Mouse (Mus musculus): ENCODE results near the gene Phykpl. TPM values are rescaled to one million over a fixed set of nuclear protein-coding genes. Genes with fewer than 3 reads are reported as not detected.
A peak's percentile ranks its signal among the peaks of the same experiment; 100 is the strongest.
"Not testable (repeated sequence)": the region's sequence is repeated elsewhere in the genome, so short reads cannot be mapped to it uniquely, and the experiment has no call there.

The Phykpl gene
- total RNA-seq, 2 experiments from 2014 or later = 9.8 to 10.2 TPM

DNA sequence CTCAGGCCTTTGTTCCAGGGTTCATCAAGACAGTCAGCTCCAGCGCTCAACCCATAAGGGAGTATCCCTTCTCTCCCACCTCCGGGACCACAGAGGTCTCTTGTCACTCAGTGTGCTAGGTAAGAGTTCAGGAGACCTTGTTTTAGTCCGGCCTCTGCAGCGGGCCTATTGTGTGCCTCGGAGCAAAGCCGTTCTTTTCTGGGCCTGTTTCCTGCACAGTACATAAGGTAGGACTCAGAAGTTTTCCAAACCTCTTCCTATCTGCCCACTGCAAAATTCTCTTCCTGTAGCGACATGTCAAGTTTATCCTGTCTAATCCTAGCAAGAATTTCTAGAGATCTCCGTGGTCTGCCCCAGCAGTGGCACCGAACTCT is 513 bp upstream of the Phykpl start:
- DNase-seq = peak in 1 of 2 experiments; percentile 40
- intact Hi-C loops (cut with DNase I) = loop anchor here (10.0 kb wide), 1 partner anchor 651 kb away; the partner anchor contains the start of gene Skp1a

GRCm38 (mm10) chr11:51585608-51586252 is 1.2 kb downstream of the Phykpl start:
- no peak for DNase-seq
- intact Hi-C loops (cut with DNase I) = loop anchor here (2.0 to 10.0 kb wide), 2 partner anchors 19 to 649 kb away; partner anchors contain the start of gene Skp1a

GRCm38 (mm10) chr11:51586411-51586810 is 1.9 kb downstream of the Phykpl start:
- intact Hi-C loops (cut with DNase I) = loop anchor here (2.0 to 10.0 kb wide), 2 partner anchors 18 to 648 kb away; partner anchors contain the start of gene Skp1a

DNA sequence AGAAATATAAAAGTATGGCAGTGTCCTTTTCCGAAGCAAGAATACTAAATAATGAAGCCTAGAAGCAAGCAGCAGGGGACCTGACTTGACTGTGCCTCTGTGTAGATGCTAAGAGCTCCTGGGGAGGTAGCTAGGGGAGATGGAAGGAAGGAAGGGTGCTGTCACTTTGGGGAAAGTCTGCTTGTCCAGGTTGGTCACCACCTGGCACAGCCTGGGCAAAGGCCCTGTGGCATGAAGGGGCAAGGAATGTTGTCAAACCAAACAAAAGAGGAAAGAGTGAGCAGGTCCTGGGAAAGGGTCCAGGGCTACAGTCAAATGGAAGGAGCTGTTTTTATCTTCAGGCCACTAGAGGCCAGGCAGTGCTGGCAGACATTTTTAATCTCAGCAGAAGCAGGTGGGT is 2.5 kb downstream of the Phykpl start:
- DNase-seq = no peak
- intact Hi-C loops (cut with DNase I) = loop anchor here (2.0 to 10.0 kb wide), 2 partner anchors 18 to 648 kb away; partner anchors contain the start of gene Skp1a

More at GRCm38 (mm10) chr11:51586411-51586810, 1.9 kb downstream of the Phykpl start:
- no peak for DNase-seq

- no peak for DNase-seq
- intact Hi-C loops (cut with DNase I) = loop anchor here (10.0 kb wide), 1 partner anchor 646 kb away; the partner anchor contains the start of gene Skp1a
These were observed 4.3 kb downstream of the Phykpl start for GRCm38 (mm10) chr11:51588833-51589232.

GRCm38 (mm10) chr11:51590002-51590401 is 5.4 kb downstream of the Phykpl start:
- intact Hi-C loops (cut with DNase I) = no loop called here
- DNase-seq = no peak

- no peak for DNase-seq
- intact Hi-C loops (cut with DNase I) = no loop called here
These were observed 6.6 kb downstream of the Phykpl start for GRCm38 (mm10) chr11:51591168-51591567.

DNA sequence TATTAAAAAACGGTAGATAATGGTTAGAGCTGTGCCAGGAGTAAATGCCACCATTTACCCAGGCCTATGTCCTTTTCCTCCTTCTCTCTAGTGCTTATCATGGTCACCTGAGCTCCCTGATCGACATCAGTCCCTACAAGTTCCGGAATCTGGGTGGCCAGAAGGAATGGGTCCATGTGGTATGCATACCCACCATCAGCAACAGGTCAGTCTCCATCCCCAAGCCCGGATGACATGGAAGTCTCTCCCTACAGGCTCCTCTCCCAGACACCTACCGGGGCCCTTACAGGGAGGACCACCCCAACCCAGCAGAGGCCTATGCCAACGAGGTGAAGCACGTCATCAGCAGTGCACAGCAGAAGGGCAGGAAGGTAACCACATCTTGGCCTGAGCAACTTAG is 7.4 kb downstream of the Phykpl start:
- DNase-seq = no peak
- intact Hi-C loops (cut with DNase I) = no loop called here

- no peak for DNase-seq
- intact Hi-C loops (cut with DNase I) = no loop called here
These were observed 8.8 kb downstream of the Phykpl start for GRCm38 (mm10) chr11:51593368-51593767.

- intact Hi-C loops (cut with DNase I) = no loop called here
- no peak for DNase-seq
These were observed 9.3 kb downstream of the Phykpl start for GRCm38 (mm10) chr11:51593849-51594248.

- intact Hi-C loops (cut with DNase I) = no loop called here
- DNase-seq = no peak
These were observed 10.3 kb downstream of the Phykpl start for GRCm38 (mm10) chr11:51594715-51595350.

GRCm38 (mm10) chr11:51595459-51596083 is 11.0 kb downstream of the Phykpl start:
- no peak for DNase-seq
- intact Hi-C loops (cut with DNase I) = no loop called here

DNA sequence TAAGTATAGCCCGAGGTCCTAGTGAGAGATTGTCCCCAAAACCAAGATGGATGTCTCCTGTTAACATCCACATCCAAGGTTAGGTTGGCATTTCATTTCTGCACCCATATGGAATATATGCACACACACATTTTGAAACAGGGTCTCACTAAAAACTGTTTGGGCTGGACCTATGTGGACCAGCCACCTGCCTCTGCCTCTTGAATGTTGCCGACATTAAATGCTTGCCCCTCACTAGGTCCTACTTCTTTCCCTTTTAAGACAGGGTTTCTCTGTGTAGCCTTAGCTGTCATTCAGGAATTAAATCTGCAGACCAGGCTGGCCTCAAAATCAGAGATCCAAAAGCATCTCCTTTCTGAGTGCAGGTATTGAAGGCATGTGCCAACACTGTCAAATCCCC is 13.0 kb downstream of the Phykpl start:
- no peak for DNase-seq
- intact Hi-C loops (cut with DNase I) = no loop called here

DNA sequence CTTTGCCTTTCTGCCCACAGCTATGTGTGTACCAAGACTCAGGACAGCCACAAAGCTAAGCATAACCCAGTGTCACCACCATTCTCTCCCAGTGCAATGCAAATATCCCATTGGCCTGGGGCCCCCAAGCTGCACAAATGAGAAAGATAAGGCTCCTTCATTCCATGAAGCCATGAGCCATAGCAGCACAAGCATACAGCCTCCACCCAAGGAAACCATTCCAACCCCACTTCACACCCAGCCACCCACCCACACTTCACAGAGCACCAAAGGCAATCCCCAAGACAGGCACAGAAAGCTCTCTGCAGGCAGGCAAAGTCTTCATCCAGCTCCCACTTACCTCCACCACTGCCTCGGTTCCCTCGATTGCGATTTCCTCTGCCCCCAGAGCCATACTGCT is 17.7 kb downstream of the Phykpl start:
- no peak for DNase-seq
- intact Hi-C loops (cut with DNase I) = no loop called here

DNA sequence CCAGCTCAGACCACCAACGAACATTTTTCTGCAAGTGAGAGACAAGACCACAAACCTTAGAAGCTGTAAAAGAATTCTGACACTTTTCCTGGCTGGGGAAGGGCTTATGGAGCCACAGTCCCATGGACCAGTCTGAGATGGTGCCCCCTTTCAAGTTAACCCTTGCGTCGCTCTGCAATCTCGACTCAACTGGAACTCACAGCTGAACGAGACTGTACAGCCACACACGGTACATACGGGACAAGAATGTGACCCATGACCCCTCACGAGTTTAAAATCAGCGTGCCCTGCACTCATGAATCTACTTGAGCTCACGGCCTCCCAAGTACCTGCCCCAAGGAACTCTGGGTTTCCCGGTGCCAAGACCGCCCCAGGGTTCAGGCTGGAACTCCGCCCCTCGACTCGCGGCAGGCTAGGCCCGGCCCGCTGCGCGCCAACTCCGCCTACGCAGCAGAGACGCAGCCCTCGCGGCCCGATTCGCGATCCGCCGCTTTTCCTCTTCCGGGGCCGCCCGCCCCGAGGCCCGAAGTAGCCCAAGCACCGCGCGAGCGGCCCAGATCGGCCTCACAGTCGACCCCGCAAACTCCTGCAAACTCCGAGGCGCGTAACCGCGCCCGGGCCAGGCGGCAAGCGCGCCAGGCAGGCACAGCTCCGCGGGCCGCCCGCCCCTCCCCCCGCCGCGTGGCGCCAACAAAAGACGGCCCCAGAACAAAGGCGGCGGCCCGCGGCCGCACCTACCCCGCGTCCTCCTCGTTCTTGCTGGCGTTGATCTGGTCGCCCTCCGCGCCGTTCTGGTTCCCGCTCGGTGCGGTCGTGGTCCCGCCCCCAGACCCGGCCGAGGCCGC is 21.3 kb downstream of the Phykpl start:
- intact Hi-C loops (cut with DNase I) = loop anchor here (2.0 kb wide), 2 partner anchors 19 to 43 kb away; no protein-coding TSS in a partner anchor
- DNase-seq = peak; percentile 87 to 91

DNA sequence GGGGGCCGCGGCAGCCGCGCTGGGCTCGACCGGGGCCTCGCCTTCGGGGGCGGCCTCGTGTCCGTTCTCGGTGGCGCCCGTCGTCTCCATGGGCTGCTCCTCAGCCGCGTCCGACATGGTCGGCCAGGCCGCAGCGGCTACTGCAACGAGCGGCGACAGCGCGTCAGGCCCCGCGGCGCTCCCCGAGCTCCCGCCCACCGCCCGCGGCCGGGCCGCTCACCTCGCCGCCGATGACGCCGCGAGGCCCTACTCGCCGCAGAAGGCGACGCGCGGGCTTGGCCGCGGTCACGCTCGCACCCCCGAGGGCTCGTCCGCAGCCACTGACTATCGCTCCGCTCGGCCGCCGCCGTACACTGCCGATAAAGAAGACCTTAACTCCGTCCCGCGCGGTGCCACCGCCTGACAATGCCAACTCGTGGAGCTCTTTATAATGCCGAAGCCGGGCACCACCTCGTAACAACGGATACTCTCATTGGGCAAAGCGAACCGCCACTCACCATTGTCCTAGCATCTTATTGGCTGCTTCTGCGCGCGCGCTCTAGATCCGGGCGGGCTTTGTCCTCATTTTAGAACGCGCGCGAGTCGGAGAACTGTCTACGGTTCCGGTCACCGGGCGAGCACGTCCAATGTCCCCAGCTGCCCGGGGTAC is 22.0 kb downstream of the Phykpl start, which contains the start of gene Hnrnpab:
Gene Hnrnpab, minus strand, starts transcription at position 401 of the 649 bp plus-strand sequence.
- peak; percentile 95 to 97 for DNase-seq
- intact Hi-C loops (cut with DNase I) = loop anchor here (2.0 kb wide), 1 partner anchor 42 kb away; no protein-coding TSS in a partner anchor

GRCm38 (mm10) chr11:51607096-51607738 is 22.7 kb downstream of the Phykpl start:
- intact Hi-C loops (cut with DNase I) = loop anchor here (2.0 kb wide), 1 partner anchor 42 kb away; no protein-coding TSS in a partner anchor
- DNase-seq = no peak

GRCm38 (mm10) chr11:51609266-51609909 is 24.8 kb downstream of the Phykpl start:
- DNase-seq = no peak
- intact Hi-C loops (cut with DNase I) = no loop called here

- intact Hi-C loops (cut with DNase I) = loop anchor here (10.0 kb wide), 1 partner anchor 385 kb away; no protein-coding TSS in a partner anchor
- DNase-seq = not testable (repeated sequence)
These were observed 25.4 kb downstream of the Phykpl start for GRCm38 (mm10) chr11:51609940-51610339.

Data from heart, postnatal 36 days (tissue).